Mouse (Mus musculus) heart, postnatal 0 days (tissue): ENCODE measurements around the gene Krt26.

Source experiments
- CTCF ChIP-seq: IDR thresholded peaks from 2 replicates; pipeline ENCODE4 v1.5.1; 2016; ENCODE audit warnings: antibody characterized with exemption, control low read depth, low read depth
- EP300 ChIP-seq: IDR thresholded peaks from 2 replicates; pipeline ENCODE4 v1.6.1; 2016; ENCODE audit warnings: antibody characterized with exemption, low read depth

GRCm38 (mm10) chr11:99361423-99361822, 23.7 kb upstream of the Krt26 start:
- TF ChIP-seq CTCF (no peak), EP300 (no peak)
